Mouse (Mus musculus) lung, postnatal 10 days (tissue): ENCODE data around the gene Ypel2.
"Not testable (repeated sequence)": the region's sequence is repeated elsewhere in the genome, so short reads cannot be mapped to it uniquely, and the experiment has no call there.

ENCODE experiments used
- DNase-seq: peaks from one replicate; pipeline ENCODE4 v3.0.0; 2021

The Ypel2 gene

DNA sequence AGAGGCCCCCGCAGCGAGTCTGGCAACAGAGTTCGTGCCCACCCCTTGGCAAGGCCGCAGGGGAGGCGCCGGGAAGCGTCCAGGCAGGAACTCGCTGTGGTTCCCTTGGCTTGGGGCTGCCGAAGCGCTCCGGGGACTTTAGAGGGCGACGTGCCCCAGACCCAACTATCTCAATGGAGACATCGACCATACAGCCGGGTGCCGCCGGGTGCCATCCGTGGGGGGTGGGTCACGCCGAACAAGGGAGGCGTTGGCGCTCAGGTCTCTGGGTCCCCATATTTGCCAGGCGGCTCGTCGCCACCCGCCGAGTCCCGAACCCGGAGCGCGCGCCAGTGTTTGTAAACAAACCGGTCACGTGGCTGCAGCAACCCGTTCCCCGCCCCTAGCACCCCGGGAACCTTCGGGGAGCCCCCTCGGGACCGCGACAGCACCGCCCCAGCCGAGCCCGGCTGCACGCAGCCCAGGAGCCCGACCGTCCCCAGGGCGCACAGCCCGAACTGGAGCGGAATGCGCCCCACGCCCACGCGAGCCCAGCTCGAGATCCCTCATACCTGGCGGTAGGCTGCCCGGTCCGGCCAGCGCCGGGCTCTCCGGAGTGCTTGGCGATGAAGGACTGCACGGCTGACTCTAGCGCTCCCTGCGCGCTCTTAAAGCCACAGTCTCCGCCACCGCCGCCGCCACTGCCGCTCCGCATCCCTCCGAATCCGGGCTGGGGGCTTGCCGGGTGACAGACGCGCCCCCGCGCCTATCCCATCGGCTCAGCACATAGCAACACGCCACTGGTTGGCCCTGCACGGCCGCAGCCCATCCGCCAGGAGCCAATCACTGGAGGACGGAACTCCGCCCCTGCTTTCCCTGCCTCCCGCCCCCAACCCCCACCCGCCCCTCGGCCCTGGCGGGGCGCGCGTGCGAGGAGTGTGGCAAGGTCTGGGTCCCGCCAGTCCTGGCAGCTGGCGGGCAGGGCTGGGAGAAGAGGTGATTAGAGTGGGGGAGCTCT, at the start of gene Ypel2:
Gene Ypel2, minus strand, starts transcription at position 667 of the 997 bp plus-strand sequence.
- DNase-seq = peak; percentile 98

DNA sequence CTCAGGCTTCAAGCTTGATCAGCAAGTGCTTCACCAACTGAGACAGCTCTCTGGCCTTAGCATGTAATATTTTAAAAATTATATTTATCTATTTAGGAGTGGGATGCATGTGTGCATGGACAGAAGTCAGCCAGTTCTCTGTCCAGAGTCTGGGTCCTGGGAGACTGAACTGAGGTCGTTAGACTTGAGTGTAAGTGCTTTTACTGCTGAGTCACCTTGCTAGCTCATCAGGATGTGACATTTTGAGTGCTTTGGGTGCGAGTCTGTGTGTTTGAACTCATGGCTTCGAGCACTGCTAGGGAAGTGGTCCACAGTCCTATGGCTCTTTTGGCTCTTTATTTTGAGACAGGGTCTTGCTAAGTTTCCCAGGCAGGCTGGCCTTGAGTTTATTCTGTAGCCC, 49.5 kb upstream of the Ypel2 start:
- DNase-seq = no peak

DNA sequence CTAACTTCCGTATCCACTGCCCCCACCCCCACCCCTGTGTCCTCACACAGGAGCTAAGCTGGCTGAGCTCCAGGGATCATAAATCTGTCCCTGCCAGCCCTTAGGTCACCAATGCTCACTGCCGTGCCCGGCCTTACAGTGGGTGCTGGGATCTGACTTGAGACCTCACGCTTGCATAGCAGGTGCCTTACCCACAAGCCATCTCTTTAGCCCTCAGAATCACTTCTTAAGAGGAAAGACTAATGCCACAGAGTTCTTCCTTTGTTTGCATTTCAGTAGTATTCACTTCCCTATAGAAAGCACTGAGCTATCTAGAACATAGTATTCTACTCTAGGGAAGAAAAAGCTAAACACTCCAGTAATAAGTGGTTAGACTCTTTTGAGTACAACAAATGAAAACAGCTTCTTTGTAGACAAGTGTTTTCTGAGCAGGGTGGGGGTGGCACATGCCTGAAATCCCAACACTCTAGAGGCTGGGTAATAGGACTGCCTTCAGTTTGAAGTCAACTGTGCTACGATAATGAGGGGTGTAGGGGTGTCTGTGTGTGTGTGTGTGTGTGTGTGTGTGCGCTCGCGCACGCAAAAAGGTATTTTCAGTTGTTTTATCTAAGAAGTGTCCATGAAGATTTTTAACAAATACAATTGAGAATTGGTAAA, 45.9 kb upstream of the Ypel2 start:
- DNase-seq = peak; percentile 68

DNA sequence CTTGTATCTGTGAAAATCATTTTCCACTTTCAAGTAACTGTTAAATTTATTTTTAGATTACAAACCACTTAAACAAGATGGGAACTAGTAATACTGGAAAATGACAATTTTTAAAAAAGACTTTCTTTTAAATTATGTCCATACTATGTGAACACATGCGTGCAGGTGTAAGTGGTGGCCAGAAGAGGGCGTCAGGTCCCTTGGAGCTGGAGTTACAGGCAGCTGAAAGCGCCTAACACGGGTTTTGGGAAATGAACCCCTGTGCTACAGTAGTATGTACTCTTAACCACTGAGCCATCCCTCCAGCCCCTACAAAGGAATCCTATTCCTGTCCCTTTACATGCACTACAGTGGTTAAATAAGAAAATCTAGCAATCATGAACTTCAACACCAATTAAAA, 42.7 kb upstream of the Ypel2 start:
- no peak for DNase-seq

DNA sequence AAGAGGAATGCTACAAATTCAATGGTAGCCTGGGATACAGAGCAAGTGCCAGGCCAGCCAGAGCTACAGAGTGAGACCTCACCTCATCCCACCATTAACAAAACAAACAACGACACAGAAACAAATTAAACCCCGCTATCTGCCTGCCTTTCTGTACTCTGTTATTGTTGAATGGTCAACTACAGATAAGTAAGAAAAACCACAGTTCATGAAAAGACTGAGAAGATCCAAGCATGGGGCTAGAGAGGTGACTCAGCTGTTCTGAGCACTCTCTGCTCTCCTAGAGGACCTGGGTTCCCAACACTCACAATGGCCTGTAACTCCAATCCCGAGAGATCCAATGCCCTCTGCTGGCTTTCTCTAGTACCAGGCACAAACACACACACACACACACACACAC, 34.7 kb upstream of the Ypel2 start:
- no peak for DNase-seq

DNA sequence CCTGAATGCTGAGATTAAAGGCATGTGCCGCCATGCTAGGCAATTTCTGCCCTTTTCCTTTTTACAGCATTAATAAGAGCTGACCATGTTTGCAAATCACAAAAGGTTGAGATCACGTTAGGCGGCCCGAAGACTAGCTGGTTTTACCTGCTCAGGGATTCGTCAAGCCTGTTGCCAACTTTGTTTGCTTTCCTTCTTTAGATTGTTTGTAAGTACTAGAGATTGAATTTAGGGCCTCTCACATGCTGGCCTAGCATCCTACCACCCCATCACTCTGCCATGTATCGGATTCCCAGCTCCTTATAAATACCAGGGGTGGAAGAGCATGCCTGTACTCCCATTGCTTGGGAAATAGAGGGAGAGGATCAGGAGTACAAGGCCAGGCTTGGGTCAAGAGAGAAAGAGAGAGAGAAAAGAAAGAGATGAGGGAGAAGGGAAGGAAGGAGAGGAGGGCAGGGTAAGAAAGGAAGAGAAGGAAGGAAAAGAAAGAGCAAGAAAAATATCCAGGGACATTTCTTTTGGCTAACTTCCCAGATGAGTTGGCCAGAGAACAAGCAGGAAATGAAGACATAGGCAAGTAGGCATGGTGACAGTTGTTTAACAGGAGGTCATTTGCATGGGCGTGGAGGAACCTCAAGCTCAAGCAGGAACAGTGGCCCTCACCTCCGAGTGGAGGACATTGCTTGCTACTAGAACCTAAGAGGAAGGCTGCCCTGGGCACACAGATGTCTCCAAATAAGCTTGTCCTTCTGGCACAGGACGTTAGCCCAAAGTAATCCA, 32.8 kb upstream of the Ypel2 start:
- DNase-seq = peak; percentile 73

DNA sequence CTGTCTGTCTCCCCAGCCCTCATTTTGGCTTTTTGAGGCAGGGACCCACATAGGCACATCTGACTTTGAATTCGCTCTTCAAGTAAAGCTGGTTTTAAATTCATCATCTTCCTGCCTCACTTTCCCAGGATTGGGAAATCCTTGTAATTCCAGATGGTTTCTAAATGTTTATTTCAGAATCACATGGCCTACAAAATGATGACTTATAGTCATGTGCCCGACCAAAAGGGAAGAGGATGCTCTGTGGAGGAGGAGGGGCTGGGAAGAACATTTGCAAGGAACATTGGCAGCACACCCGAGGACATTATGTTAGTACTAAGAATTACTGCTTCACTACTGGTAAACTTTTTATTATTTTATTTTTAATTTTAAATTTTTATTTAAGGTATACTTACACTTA, 31.8 kb upstream of the Ypel2 start:
- DNase-seq = peak; percentile 53

DNA sequence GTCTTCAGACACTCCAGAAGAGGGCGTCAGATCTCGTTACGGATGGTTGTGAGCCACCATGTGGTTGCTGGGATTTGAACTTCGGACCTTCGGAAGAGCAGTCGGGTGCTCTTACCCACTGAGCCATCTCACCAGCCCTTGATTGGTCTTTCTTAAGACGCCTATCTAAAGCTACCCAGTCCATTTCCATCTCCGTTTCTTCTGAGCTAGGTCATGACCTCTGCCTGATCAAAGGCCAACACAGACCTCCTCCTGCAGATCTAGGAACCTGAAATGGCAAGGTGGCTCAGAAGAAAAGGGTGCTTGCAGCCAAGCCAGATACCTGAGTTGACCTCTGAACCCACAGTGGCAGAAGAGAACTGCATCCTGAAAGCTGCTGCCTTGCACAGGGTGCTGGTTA, 29.7 kb upstream of the Ypel2 start:
- DNase-seq = not testable (repeated sequence)

DNA sequence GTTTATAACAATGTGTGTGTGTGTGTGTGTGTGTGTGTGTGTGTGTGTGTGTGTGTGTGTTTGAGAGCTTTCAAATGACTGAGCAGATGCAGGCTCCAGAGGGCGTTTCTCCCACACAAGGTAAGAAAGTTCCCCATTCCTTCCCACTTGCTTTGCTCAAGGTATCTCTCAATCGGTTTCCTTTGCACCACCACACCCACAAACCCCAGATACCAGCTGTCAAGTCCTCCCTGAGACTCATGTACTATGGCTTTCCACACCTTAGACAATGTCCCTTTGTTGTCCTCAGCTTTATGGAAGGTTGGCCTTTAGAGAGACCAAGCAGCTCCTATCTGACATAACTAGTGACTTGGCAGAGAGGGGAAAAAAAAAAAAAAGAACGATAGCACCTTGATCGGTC, 29.3 kb upstream of the Ypel2 start:
- no peak for DNase-seq

DNA sequence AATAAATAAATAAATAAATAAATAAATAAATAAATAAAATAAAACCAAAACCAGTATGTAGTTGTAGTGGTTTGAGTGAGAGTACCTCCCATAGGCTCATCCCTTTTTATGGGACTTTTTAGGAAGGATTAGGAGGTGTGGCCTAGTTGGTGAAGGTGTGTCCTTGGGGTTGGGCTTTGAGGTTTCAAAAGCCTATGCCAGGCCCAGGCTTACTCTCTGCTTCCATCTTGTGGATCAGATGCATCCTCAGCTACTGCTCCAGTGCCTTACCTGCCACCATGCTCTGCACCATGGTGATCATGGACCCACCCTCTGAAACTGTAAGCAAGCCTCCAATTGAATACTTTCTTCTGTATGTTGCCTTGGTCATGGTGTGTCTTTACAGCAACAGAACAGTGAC, 28.0 kb upstream of the Ypel2 start:
- no peak for DNase-seq

DNA sequence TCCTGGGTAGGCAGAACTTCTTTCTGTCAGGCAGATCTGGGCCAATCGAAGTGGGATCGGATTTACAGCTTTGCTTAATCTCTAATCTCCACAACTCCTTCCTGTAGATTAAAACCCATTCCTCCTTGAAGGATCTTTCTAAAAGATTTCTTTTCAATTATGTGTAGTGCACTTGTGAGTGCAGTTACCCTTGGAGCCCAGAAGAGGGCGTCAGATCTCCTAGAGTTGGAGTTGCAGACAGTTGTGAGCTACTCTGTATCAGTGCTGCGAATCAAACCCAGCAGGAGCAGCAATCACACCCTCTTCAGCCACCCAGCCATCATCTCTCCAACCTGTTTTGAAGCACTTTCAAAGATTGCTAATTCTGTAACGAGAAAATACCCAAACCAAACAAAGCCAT, 26.9 kb upstream of the Ypel2 start:
- no peak for DNase-seq

DNA sequence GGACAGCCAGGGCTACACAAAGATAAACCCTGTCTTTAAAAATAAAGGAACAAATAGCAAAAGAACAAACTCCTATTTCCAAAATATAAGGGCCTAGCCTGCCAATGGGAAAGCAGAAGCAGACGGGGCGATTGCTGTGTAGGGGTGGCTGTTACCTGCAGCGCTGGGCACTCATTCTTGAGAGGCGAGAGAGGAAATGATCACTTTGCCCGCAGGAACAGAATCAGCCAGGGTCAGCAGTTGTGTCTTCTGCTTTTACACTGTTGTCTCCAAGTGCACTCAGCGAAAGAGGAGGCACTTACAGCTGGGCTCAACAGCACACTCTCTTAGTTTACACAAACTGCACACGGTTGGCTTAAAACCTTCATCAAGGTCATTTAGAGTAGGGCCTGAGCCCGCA, 25.9 kb upstream of the Ypel2 start:
- DNase-seq = no peak

DNA sequence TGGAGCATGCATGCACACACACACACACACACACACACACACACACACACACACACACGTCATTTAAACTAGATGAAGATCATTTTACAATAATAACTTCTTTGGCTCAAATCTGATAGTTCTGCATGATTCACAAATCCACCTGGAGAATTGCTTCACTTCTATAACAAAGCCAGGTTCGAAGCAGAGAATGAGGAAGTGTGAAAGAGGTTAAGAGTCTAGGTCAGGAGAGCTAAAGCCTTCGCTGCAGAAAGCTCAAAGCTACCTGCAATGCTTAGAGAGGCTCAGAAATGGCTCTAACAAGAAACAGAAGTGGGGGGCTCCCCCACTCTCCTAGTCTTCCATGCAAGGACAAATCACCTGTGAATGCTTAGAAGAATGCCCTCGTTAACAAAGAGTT, 24.6 kb upstream of the Ypel2 start:
- no peak for DNase-seq

DNA sequence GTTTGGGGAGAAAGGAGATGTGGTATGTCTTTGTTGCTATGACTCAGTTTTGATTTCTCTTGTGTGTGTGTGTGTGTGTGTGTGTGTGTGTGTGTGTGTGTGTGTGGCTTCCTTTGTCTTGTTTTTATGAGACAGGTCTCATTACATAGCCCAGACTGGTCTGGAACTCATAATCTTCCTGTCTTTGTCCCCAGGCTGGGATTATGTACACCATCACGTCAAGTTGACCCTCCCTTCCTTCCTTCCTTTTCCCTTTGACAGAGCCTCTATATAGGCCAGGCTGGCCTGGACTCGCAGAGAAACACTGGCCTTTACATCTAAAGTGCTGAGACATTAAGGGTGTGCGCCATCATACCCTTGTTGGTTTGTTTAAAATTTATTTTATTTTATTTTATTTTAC, 22.2 kb upstream of the Ypel2 start:
- DNase-seq = peak; percentile 62

DNA sequence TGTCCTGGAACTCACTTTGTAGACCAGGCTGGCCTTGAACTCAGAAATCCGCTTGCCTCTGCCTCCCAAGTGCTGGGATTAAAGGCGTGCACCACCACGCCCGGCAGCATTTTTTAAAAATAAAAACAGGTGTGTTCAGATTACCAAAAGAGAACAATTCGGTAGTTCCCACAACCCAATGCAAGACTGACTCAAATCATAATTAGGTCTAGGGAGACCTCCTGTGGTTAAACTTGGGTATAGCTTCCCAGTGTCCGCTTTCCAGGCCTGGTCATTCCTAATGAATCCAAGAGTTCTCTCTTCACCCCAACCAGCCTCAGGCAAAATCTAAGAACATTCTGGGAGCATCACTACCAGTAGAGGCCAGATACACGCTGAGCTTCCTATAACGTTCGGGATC, 17.0 kb upstream of the Ypel2 start:
- peak; percentile 84 for DNase-seq

DNA sequence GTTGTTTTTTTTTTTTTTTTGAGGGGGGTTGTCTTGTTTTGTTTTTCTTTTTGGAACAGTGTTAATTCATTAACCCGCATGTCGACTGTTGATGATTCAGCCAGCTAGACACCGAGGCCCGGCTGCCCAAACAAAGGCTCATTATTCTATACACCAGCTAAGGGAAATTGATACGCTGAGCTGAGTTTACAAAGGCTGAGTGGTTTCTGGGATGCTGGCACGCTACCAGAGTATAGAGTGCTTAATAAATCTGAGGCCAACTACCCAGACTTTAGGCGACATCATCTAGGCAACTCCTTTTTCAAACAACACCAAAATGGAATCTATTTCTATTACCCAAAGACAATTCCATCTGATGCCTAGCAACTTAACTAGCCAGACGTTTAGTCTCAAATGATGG, 13.9 kb upstream of the Ypel2 start:
- DNase-seq = no peak

DNA sequence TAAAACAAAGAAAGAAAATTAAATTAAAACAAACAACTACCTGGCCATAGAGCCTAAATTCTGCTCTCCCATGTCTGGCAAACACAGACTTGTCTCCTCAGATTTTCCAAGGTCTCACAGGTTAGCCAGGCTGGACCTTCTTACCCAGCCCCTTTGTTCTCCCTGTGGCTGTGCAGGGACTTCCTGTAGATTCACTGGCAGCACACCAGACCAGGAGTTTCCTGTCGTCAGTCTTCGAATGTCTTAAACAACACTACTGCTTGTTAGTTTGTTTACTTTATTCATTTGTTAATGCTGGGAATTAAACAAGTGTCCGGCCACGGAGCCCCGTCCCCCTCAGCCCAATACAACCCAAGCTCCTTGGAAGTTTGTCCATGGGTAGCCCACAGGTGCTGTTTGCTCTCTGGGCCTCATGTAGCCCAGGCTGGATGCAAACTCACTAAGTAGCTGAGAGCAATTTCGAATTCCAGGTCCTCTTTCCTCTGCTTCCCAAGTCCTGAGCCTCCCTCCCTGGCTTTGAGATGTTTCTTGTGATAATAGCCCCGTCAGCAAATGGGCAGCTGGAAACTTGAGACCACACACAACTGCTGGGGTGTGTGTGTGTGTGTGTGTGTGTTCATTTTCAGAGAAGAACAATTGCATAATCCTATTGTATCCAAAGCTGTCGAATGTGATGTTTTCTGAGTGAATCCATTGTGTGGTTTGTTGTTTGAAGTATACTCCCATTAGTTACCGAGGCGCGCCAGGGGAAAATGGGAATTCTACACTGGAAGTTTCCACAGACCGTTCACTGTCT, 11.7 kb upstream of the Ypel2 start:
- peak; percentile 62 for DNase-seq

DNA sequence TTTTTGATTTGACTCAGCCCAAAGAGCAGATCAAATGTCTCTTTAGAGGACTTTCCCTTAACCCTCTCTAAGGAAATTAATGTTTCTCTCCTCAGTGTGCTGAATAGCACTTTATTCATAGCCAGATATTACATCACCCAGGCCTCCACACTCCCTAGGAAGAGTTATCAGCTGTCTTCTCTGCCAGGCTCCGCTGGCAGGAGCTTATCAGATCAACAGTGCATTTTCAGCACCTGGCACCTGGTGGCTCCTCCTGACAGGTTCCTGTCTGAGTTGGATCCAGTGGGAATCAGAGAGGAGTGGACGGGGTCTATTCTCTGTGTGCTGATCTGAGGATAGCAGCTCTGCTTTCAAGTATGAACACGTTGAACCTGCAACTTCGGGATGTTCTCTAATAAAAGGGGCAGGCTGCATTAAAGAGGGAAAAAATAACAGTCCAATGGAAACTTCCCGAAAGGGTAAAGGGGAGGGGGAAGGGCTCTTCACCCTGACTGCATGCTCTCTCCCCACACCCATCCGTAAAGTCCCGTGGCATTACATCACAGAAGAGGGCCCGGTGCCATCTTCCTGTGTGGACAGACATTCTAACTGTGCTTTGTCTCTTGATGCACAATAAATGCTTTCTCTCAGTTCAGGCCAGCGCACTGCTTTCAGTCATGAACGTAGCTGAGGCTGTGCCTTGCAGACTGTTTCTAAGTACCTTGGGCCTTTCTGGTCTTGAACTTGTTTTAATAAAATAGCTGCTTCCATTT, 8.7 kb upstream of the Ypel2 start:
- DNase-seq = peak; percentile 70

DNA sequence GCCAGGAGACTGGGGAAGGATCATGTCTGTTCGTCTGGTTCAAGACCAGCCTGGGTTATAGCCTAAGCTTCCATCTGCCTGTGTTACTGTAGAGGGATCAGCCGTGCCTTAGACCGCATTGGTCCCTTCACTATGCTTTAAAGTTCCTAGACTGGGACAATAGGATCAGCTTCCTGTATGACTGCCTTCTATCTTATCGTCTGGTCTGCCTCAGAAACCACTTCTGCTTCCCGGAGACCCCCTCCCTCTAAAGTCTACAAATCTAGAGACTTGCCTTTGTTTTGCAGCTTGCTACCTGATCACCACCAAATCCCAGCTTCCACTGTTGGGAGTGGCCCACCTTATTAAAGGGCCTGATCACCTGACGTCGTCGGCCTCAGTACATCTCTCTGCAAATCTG, 7.7 kb upstream of the Ypel2 start:
- no peak for DNase-seq

DNA sequence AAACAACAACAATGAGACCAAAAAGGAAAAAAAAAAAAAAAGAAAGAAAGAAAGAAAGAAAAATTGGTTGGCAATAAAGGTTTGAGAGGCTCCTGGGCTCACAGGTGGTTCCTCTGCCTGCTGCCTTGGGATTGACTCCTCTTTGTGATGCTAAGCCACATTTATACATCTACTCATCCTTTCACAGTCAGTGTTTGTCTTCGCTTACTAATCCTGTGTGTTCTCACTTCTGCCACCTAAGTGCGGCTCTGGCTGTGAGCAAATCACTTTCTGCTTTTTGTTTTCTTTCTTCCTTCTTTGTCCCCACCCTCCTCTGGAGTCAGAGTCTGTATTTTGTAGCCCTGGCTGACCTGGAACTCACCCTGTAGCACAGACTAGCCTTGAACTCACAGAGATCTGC, 2.8 kb upstream of the Ypel2 start:
- no peak for DNase-seq

DNA sequence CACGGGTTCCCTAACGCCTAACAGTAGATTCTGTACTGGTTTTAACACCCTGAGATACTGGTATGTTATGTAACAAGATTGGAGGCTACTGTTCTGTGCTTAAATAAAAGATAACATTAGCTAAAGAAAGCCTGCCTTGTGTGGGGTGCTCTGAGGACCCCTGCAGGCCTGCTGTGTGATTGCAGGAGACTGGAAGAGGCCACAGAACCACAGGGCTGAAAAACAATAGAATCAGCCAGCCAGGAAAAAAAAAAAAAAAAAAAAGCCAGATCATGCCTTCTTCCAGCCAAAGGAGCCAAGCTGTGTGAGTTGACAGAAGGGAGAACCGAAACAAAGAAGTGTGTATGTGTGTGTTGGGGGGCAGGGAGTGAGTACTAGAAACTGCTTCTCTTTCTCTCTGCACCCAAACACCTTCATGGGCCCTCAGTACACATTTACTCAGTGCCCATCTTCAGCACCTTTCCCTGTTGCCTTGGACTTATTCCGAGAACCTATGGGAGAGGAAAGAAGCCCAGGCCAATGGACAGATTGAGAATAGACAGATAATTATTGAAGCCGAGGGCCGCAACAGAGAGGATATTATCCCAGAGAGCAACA, 2.2 kb upstream of the Ypel2 start:
- DNase-seq = peak; percentile 79
